ENCODE assay signal across 1 mouse cellular context in genomic region chr2:130466438-130466837, GRCm38 (mm10).
TF ChIP-seq lines count a peak whose summit lies in the region.

No protein-coding gene starts in this region.

TF ChIP-seq in MEL, 35 proteins besides CTCF, POLR2A, EP300 and RAD21:
- TF ChIP-seq MAFK (IDR thresholded peaks at IDR 0.05; ENCODE audit: borderline replicate concordance, low read depth, low read length) (peak; percentile 20; the same call in 1 of the 2 replicates), TAL1 (IDR thresholded peaks at IDR 0.05; ENCODE audit: low read length) (peak; percentile 50), CHD1 (IDR thresholded peaks at IDR 0.05; ENCODE audit: low read depth, low read length) (no peak), ZC3H11A (IDR thresholded peaks at IDR 0.05; ENCODE audit: low read depth, low read length) (no peak), SIN3A (IDR thresholded peaks at IDR 0.05; ENCODE audit: low read length) (peak; percentile 73), MAZ (IDR thresholded peaks at IDR 0.05; ENCODE audit: low read depth, low read length) (peak; percentile 52; the same call in 1 of the 2 replicates), RCOR1 (IDR thresholded peaks at IDR 0.05; ENCODE audit: low read depth, low read length) (peak; percentile 84), MYB (IDR thresholded peaks at IDR 0.05; ENCODE audit: low read depth, low read length) (no peak), POLR2AphosphoS2 (IDR thresholded peaks at IDR 0.05; ENCODE audit: low read length) (no peak), MYC (IDR thresholded peaks at IDR 0.05; ENCODE audit: low read depth, low read length) (no peak), MXI1 (IDR thresholded peaks at IDR 0.05; ENCODE audit: low read depth, low read length) (peak; percentile 56; the same call in 1 of the 2 replicates), TCF12 (IDR thresholded peaks at IDR 0.05; ENCODE audit: low read depth, low read length) (peak; percentile 87), ETS1 (IDR thresholded peaks at IDR 0.05; ENCODE audit: low read depth, low read length) (peak; percentile 75), ZMIZ1 (IDR thresholded peaks at IDR 0.05; ENCODE audit: low read depth, low read length) (no peak), GATA1 (IDR thresholded peaks at IDR 0.05; ENCODE audit: low read depth, low read length) (peak; percentile 90)
TF ChIP-seq in MEL: peak in this region for 9.
